Mouse (Mus musculus) cortical plate, adult 2 months (tissue): ENCODE results near the gene Thegl. TPM values are rescaled to one million over a fixed set of nuclear protein-coding genes. Genes with fewer than 3 reads are reported as not detected.
"Not testable (repeated sequence)": the region's sequence is repeated elsewhere in the genome, so short reads cannot be mapped to it uniquely, and the experiment has no call there.

Experiments
- H3K27ac ChIP-seq: fragments of 200-500 bp; 2 replicates; pipeline ENCODE4 v1.5.1; 2012; ENCODE audit warnings: low read length, control low read depth, inconsistent platforms; ENCODE audit not compliant: insufficient read depth
- H3K4me1 ChIP-seq: fragments of 200-500 bp; 2 replicates; pipeline ENCODE4 v1.6.1; 2011; ENCODE audit warnings: low read length; ENCODE audit not compliant: control insufficient read depth, insufficient read depth
- H3K4me3 ChIP-seq: fragments of 200-500 bp; 2 replicates; pipeline ENCODE4 v1.5.1; 2011; ENCODE audit warnings: mild to moderate bottlenecking, low read length, control low read depth; ENCODE audit not compliant: insufficient read depth
- CTCF ChIP-seq: fragments of 200-500 bp; IDR thresholded peaks from 2 replicates; pipeline ENCODE4 v1.5.1; 2011; ENCODE audit warnings: mild to moderate bottlenecking, control low read depth, low read length; ENCODE audit not compliant: insufficient read depth; ENCODE audit errors: extremely low read depth
- POLR2A ChIP-seq: fragments of 200-500 bp; IDR thresholded peaks from 2 replicates; pipeline ENCODE4 v1.6.1; 2011; ENCODE audit warnings: mild to moderate bottlenecking, low read length, control low read depth; ENCODE audit not compliant: insufficient read depth; ENCODE audit errors: extremely low read depth
- polyA plus RNA-seq: library from polyadenylated mRNA; depleted of rRNA; stranded (reverse); fragments of >200 nt; gene quantifications from 2 replicates; pipeline ENCODE4 v1.2.3, GENCODE M21; 2012; rRNA removed

Gene Thegl
- polyA plus RNA-seq: 0.19 and 0.46 TPM in 2 replicates

DNA sequence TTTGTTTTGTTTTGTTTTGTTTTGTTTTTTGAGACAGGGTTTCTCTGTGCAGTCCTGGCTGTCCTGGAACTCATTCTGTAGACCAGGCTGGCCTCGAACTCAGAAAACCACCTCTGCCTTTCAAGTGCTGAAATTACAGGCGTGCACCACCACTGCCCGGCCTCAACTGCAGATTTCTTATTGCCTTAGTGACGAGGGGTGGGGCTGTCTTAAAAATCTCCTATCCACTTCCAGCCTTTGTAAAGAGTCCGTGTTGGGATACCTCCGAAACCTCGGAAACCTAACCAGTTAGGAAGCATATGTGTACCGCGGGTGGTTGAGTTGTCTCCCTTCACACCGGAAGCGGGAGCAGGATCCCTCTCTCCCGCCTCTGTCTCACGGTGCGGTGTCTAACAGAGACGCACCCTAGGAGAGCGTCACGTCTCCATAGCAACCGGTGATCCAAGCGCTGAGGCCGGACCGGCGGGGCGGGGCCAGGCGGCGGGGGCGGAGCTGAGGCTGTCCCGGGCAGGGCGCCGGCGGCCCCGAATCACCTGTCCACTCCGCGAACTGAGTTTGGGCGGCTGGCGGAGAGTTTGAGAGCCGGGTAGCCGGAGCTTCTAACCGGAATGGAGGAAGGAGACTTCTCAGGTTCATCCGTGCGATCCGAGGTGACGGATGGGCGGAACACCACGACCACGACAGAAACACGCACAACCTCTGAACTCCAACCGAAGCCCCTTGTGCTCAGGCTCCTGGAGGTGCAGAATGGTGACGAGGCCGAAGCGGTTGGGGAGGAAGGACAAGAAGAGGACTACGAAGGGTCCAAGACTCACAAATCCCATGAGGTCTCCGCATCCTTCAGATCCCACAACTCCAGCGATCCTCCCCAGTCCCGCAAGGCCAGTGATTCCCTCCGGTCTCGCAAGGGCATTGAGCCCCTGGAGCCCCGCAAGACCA is at the start of gene Thegl:
TSS of gene Thegl (plus strand) at position 480 of the 939 bp plus-strand sequence.
- Histone ChIP-seq H3K27ac (no peak within 1 kb of the TSS), H3K4me3 (peak within 1 kb of the TSS; percentile 29), H3K4me1 (no peaks in the 10 kb centered on the region)
- TF ChIP-seq POLR2A (no peak), CTCF (no peak)

DNA sequence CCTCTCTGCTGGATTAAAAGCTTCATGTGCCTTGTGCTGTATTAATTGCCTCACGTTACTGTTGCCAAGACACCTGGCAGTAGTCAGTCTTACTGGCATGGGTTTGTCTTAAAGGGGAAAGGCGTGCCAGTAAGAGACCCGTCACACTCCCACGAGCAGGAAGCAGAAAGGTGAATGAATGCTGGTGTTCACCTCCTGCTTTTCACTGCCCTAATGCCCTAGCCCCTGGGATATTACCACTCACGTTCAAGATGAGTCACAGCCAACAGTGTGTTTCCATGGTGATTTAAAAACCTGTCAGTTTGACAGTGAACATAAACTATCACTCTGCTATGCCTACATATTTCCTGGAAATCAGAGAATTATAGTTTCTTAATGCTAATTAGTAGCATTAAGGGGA is 46.6 kb upstream of the Thegl start:
- Histone ChIP-seq H3K4me3 (no peak overlapping the region), H3K4me1 (peaks cover 2% of the 10 kb centered on the region; the same call in 1 of the 2 replicates), H3K27ac (no peak overlapping the region)
- TF ChIP-seq CTCF (no peak), POLR2A (no peak)

DNA sequence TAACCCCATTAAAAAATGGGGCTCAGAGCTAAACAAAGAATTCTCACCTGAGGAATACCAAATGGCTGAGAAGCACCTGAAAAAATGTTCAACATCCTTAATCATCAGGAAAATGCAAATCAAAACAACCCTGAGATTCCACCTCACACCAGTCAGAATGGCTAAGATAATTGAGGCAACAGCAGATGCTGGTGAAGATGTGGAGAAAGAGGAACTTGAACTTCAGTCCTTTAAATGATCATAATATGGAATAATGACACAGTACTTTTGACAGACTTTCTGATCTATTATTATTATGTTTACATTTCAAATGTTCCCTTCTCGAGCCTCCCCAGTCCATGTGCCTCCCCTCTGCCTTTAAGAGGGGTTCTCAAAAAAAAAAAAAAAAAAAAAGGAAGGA is 44.7 kb upstream of the Thegl start:
- H3K27ac ChIP-seq, H3K4me3 ChIP-seq, H3K4me1 ChIP-seq: not testable (repeated sequence)

DNA sequence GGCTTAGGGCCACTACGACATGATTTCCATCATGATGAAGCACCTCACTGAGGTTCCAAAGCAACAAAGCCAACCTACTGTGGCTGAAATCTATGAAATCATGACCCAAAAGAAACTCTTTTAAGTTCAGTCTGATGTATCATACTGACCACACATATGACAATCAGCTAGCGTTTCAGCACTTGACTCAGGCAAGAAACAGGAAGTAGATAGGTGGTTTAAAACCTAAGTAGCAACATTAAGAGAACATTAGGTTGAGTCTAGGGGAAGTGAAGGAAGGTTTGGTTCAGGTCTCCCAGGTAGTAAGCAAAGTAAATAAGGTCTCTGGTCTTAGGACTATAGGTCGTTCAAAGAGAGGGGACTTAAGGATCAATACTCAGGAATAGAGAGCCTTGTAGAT is 42.3 kb upstream of the Thegl start:
- H3K27ac ChIP-seq: no peak overlapping the region
- no peak for TF ChIP-seq POLR2A
- no peak for TF ChIP-seq CTCF
- H3K4me3 ChIP-seq: peak overlapping the region; percentile 85; the same call in 1 of the 2 replicates
- H3K4me1 ChIP-seq: peaks cover 2% of the 10 kb centered on the region; the same call in 1 of the 2 replicates

DNA sequence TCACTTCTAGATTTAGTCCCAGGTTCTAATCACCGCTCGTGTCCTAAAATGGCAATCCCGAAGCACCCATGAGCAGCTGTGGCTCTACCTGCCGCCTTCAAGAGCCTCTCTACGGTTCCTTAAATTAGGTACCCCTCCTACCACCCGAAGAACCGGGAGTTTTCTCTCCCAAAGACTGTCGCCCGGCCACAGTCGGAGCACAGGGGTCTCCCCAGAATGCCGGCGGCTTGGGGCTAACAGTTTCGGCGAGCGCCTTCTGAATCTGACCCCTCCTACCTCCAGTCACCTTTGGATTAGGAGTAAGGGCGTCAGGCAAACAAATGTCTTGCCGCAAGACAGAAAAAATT is 41.6 kb upstream of the Thegl start:
- Histone ChIP-seq H3K4me3 (peak overlapping the region; percentile 85), H3K4me1 (peaks cover 2% of the 10 kb centered on the region; the same call in 1 of the 2 replicates), H3K27ac (no peak overlapping the region)
- no peak for TF ChIP-seq CTCF
- no peak for TF ChIP-seq POLR2A

DNA sequence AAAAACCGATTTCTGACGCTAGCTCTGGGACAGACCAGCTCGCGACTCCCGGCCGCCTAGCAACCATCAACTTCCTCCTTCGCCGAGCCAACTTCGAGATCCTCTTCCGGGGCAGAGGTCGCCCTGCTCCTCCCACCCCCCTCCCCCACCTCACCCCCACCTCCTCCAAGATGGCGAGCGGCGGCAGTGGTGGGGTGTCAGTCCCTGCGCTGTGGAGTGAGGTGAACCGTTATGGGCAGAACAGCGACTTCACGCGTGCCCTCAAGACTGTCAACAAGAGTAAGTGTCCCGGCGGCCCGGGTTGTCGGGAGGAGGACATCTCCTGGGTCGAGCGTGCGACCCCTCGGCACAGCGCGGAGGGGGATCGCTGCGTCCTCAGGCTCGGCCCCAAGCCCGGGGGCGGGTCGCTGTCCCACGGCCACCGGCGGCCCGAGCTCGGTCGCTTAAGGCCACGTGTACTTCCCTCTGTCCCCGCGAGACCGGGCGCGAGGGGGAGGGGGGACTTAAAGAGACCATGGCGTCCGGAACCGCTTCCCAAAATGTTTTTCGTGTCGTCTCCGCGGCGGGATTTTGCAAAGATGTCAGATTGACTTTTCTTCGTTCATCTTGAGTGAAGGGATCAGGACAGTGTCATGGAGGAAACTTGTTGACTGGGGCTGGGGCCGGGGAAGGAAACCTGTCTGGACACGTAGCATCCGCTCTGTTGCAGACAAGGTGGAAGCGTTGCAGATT is 41.1 kb upstream of the Thegl start, which contains the start of gene Srp72:
TSS of gene Srp72 (plus strand) at position 130 of the 732 bp plus-strand sequence.
- TF ChIP-seq CTCF: no peak
- TF ChIP-seq POLR2A: peak; percentile 72
- H3K4me1 ChIP-seq: peaks cover 2% of the 10 kb centered on the region; the same call in 1 of the 2 replicates
- peak within 1 kb of the TSS; percentile 85 for H3K4me3 ChIP-seq
- H3K27ac ChIP-seq: peak within 1 kb of the TSS; percentile 93

DNA sequence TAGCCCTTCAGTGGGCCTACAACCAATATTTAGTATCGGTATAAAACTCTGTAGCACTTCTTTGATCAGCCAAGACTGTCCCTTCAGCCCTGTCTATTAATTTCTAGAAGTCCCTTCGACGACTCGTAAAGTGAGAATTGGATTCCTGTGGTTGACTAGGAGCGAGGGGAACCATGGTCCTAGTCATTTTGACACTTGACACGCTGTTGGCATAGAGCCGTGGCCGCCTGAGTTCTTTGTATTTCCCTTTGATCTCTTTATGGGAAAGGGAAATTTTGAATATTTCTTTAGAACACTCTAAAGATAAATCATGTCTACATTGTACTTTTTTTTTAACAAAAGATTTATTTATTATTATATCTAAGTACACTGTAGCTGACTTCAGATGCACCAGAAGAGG is 40.1 kb upstream of the Thegl start:
- Histone ChIP-seq H3K27ac (no peak overlapping the region), H3K4me1 (peaks cover 2% of the 10 kb centered on the region; the same call in 1 of the 2 replicates), H3K4me3 (peak overlapping the region; percentile 85; the same call in 1 of the 2 replicates)
- no peak for TF ChIP-seq POLR2A
- no peak for TF ChIP-seq CTCF

DNA sequence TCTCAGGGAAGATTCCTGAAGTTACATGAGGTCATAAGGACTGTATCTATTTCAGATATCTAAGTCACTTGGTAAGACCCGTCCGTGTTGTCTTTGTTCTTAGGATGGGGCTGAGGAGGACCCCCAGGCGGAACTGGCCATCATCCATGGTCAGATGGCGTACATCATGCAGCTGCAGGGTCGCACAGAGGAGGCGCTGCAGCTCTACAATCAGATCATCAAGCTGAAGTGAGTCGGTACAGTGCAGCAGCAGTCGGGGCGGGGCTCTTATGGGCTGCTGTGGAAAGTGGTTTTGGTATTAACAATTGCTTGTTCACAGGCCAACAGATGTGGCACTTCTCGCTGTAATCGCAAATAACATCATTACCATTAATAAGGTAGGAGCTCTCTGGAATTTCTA is 31.8 kb upstream of the Thegl start:
- Histone ChIP-seq H3K4me1 (no peaks in the 10 kb centered on the region), H3K27ac (no peak overlapping the region), H3K4me3 (no peak overlapping the region)
- TF ChIP-seq POLR2A: no peak
- no peak for TF ChIP-seq CTCF

DNA sequence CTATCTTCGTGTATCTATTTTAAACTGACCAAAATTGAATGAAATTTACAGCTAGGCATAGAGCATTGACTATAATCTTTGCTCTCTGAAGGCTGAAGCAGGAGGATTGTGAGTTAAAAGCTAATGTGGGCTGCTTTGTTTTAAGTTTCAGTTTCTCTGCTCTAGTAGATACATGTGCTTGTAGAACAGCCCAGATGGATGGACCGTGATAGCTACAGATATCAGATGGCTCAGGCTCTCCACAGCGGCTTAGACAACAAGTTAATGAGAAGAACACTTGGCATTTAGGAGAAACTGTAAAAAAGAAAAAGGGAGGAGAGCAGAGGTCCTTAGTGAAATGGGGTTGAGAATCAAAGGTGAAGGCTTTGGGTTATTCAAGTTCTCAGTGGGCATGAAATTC is 25.0 kb upstream of the Thegl start:
- TF ChIP-seq CTCF: no peak
- no peak for TF ChIP-seq POLR2A
- no peak overlapping the region for H3K4me3 ChIP-seq
- no peaks in the 10 kb centered on the region for H3K4me1 ChIP-seq
- H3K27ac ChIP-seq: no peak overlapping the region

DNA sequence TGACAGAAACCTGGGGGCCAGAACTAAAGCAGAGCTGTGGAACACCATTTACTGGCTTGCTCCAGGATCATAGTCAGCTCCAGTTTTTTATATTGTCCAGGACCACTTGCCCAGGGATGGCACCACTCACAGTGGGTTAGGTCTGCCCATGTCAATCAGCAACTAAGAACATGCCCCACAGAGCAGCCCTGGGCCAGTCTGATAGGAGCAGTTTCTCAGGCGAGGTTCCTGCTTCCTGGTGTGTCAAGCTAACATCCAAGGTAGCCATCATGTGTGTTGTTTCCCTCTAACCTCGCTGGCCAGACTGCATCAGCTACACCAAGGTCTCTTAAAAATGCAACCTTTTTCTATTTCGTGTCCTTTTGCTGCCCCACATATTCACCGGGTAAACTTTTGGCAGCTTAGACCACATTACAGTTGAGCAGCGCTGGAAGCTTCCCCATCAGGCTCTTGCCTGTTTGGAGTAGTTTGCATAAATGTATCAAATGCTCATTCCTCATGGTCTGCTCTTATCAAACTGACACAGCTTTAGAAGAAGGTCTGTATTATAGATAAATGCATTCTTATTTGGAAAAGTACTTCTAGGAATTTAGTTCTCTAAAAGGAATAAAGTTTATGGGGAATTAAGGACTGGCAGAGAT is 22.5 kb upstream of the Thegl start:
- H3K27ac ChIP-seq: no peak overlapping the region
- H3K4me1 ChIP-seq: no peaks in the 10 kb centered on the region
- H3K4me3 ChIP-seq: no peak overlapping the region
- TF ChIP-seq POLR2A: no peak
- no peak for TF ChIP-seq CTCF
